Mouse (Mus musculus): ENCODE results near the gene Kank1.

DNA sequence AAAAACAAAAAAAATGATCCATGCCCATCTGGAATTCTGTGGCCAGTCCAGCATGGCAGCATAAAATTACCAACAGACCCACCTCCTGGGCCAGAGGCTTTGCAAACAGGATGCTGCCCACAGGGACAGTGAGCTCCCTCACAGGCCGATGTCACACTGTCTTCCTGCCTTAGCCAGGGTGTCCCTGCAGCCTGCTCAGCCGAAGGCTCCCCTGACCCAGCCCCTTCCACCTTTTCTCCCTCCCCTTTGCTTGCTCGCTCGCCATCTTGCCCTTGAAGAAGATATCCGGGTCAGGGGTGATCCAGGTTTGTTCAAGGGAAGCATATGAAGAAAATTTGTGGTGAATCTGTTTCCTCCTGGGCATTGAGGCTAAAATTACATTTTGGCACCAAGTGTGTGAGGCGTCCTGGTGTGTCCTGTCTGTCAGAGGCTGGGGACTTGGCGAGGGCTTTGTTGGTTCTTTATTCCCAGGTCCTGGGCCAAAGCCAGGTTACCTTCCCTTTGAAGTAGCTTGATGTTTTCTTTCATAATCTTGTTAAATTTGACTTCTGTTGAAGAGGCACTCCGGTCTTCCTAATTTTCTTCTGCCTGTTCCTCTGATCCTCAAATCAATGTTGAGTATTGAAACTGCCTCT is 121.8 kb downstream of the Kank1 start:
- no peak for TF ChIP-seq CTCF (IDR thresholded peaks at IDR 0.05; ENCODE audit: low read depth, low read length)
- no peak for TF ChIP-seq POLR2A (IDR thresholded peaks at IDR 0.05; ENCODE audit: extremely low read depth, insufficient read depth, low read length)
